Mouse (Mus musculus) erythroid progenitor cell, adult 5-6 weeks (primary cell): ENCODE data around the gene Slc7a11. TPM values are rescaled to one million over a fixed set of nuclear protein-coding genes. Genes with fewer than 3 reads are reported as not detected.

Source experiments
- ATAC-seq: replicated peaks from 2 replicates; pipeline ENCODE4 v1.8.0; 2016; ENCODE audit warnings: moderate number of reproducible peaks, mild to moderate bottlenecking, moderate TSS enrichment, inconsistent platforms; ENCODE audit not compliant: poor library complexity, low FRiP score, severe bottlenecking
- total RNA-seq, 2 experiments: library from RNA; stranded (forward) in 1 of 2; stranded (reverse) in 1 of 2; fragments of 150-400 nt in 1 of 2; fragments of 186-747, 209-891 nt in 1 of 2; gene quantifications; 2 replicates each; pipeline versions ENCODE4 v1.2.3 to v1.2.4; 2015 to 2017; ENCODE audit warnings: low replicate concordance in 2 of 2

Gene Slc7a11
- total RNA-seq, 2 experiments from 2014 or later: 0.38 to 1.7 TPM

DNA sequence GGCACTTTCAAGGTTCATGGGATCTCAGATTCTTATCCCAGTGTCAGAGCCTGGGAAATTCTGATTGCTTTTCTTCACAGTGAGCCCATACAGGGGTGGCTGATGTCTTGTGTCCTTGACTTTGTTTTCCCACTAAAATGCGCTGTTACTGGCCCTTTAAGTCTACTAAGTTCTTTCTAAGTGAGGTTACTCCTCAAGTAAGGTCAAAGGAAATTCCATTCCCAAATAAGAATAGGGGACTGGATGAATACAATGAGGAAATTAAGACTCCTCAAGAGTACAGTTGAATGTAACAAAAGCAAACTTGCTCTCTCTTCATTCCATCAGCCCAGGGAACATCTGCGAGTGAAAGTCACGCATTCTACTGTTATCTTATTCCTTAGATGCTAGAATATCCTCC is 24.3 kb downstream of the Slc7a11 start:
- ATAC-seq: no peak

DNA sequence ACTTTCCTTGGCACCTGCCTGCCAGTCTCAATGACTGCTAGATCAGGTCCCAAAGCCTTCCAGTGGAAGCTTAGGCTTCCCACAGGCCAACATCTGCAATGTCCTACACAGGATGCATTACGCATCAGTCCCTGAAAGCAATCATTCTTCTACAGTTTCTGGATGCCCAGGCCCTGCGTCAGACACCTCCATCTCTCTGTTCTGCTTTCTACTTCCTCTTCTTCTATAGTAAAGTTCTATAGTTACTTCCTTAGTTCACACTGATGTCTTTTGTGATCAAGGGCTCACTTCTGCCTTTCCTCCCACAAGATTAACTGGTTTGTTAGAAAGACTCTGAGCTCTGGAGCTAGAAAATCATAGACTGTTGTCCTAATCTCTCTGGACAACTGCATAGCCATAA is 36.6 kb downstream of the Slc7a11 start:
- no peak for ATAC-seq

DNA sequence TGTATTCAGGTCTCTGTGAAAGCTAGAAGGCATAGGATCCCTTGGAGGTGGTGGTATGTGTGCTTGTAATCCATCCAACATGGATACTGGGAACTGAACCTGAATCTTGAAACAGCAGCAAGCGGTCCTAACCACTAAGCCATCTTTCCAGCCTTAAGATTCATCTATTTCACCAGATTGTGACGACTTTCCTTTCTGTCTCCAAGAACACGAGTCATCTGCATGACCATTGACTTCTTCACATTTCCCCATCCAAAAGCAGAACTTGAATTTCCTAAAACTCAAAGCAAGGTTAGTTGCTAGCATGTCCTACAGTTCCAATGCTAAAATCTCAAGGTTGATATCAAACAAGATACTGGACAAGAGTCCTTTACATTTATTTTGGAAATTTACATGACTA is 37.5 kb downstream of the Slc7a11 start:
- no peak for ATAC-seq

GRCm38 (mm10) chr3:50388786-50389185 is 54.6 kb downstream of the Slc7a11 start:
- ATAC-seq: no peak

GRCm38 (mm10) chr3:50388288-50388687 is 55.1 kb downstream of the Slc7a11 start:
- no peak for ATAC-seq

- no peak for ATAC-seq
These were observed 56.1 kb downstream of the Slc7a11 start for GRCm38 (mm10) chr3:50387280-50387679.

- ATAC-seq: no peak
These were observed 56.7 kb downstream of the Slc7a11 start for GRCm38 (mm10) chr3:50386561-50387221.

GRCm38 (mm10) chr3:50386066-50386465 is 57.3 kb downstream of the Slc7a11 start:
- no peak for ATAC-seq

- ATAC-seq: no peak
These were observed 60.7 kb downstream of the Slc7a11 start for GRCm38 (mm10) chr3:50382729-50383128.

GRCm38 (mm10) chr3:50381861-50382693 is 61.3 kb downstream of the Slc7a11 start:
- ATAC-seq: no peak

- no peak for ATAC-seq
These were observed 62.1 kb downstream of the Slc7a11 start for GRCm38 (mm10) chr3:50381160-50381860.

DNA sequence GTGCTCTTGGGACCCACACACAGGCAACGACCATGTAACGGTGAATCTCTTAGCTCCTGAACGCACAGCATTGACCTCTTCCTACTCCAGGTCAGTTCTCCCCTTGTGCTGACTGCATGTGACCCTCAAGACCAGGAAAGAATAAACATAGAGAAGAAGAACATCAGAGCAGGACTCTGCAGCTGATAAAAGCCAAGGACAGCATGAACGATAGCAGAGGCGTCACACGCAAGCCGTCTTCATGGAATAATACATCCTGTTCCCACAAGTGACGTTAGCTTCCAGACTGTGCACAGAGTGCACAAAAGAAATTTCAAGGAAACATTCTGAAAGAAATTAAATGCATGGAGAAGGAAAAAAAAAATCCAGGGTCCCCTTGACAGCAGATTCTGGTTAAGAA is 63.5 kb downstream of the Slc7a11 start:
- ATAC-seq: no peak

- no peak for ATAC-seq
These were observed 67.9 kb downstream of the Slc7a11 start for GRCm38 (mm10) chr3:50375477-50375876.

DNA sequence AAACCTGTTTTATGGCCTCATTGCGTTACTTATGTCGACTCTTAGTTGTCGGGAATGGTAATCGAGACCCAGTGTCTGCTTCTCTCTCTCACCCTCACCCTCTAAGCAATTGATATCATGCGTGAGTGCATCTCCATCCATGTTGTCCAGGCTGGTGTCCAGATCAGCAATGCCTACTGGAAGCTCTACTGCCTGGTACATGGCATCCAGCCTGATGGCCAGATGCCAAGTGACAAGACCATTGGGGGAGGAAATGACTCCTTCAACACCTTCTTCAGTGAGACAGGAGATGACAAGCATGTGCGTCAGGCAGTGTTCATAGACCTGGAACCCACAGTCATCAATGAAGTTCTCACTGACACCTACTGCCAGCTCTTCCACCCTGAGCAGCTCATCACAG is 73.6 kb downstream of the Slc7a11 start:
- no peak for ATAC-seq

GRCm38 (mm10) chr3:50367175-50367574 is 76.2 kb downstream of the Slc7a11 start:
- no peak for ATAC-seq

DNA sequence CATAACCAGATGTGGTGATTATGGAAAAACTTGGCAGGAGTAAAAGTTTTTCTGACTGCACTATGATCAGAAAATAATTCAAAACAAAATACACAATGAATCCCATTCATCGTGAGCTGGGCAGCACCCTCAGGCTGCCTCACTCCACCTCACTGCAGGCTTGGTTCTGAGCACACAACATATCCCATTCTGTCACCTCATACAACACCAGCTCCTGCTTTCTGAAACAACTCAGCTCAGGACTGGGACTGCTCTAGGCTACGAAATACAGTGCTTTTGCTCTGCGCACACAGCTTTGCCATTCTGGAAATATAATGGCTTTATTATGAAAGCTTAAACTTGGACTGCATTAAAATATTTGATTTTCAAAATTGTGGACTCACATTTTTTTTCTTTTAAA is 79.8 kb downstream of the Slc7a11 start:
- no peak for ATAC-seq

DNA sequence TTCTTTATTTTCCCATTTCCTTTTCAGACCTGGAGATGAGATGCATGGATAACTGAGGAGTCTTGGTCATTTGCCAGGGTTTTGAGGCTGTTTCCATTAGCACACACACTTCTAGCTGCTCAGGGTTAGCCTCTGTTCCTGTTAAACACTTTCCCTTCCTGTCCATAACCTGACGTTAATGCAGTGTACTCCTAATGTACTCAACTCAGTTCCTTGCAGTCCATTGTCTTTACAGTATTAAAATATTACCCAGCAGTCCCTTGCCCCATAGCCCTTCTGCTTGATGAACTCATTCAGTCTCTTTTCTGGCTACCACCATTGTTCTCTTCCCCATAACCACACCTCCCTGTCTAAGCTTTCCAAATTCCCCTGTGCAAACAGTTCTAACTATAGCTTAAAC is 96.3 kb downstream of the Slc7a11 start:
- ATAC-seq: no peak

- ATAC-seq: no peak
These were observed 99.0 kb downstream of the Slc7a11 start for GRCm38 (mm10) chr3:50344411-50344810.

DNA sequence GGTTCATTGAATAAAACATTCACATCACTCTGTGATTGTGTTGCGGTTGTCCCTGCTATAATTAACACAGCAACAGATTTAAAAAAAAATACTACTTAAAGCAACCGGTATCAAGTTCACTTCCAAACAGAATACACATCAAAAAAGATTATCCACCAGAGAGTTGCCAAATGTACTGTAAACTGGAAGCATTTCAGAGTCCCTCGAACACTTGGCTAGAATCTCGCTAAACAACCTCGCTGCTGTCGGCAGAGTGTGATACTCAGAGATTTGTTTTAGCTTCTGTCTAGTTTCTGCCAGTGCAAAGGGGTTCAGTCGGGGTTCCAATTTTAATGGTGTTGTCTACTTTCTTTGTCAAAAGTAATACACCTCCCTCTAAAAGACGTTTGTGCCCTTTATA is 118.9 kb downstream of the Slc7a11 start:
- no peak for ATAC-seq

DNA sequence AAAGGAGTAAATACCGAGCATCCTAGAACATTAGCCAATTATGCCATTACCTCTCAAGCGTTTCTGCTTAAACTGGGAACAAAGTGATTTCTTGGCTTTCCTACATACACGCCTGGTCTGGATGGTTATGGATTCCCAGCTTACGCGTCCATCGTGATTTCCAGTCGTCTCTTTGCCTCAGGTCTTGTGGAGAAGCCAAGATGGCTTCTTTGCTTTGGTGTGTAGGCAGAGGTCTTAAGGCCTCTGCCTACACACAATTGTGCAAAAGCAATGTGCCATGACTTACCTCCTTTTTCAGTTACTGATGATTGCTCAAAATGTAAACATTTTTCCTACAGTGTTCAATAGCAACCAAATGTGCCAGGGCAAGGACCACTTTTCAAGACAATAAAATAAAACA is 119.5 kb downstream of the Slc7a11 start:
- ATAC-seq: no peak

DNA sequence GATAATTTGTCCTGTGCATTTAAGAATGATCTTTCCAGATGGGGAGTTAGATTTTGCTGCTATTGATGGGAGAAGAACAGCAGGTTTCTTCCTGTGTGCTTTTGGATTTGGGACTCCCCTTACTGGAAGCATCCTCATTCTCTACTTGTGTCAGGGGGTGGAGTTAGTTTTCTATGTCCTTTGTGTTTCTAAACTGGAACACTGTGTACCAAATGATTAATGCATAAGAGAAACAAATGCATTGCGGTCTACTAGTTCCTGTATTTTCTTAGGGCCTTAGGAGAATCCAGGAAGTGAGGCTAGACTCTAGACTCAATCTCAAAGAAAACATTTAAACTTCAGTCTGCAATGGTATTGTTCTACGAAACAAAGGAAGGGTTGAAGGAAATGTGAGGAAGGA is 122.6 kb downstream of the Slc7a11 start:
- no peak for ATAC-seq
